Mouse (Mus musculus): ENCODE data around the gene Fam71b.

The Fam71b gene

GRCm38 (mm10) chr11:46396167-46396859 is at the start of gene Fam71b:
Gene Fam71b, plus strand, starts transcription at chr11:46396559.
- peak in 1 of 2 experiments; percentile 54 for DNase-seq (ENCODE audit: low read depth in 2 of 2, low spot score in 2 of 2)

GRCm38 (mm10) chr11:46347756-46348155 is 48.6 kb upstream of the Fam71b start:
- DNase-seq (ENCODE audit: low read depth in 2 of 2, low spot score in 2 of 2): no peak

GRCm38 (mm10) chr11:46348416-46348815 is 47.9 kb upstream of the Fam71b start:
- no peak for DNase-seq (ENCODE audit: low read depth in 2 of 2, low spot score in 2 of 2)

GRCm38 (mm10) chr11:46349681-46350410 is 46.5 kb upstream of the Fam71b start:
- no peak for DNase-seq (ENCODE audit: low read depth in 2 of 2, low spot score in 2 of 2)

GRCm38 (mm10) chr11:46358369-46358768 is 38.0 kb upstream of the Fam71b start:
- peak in 1 of 2 experiments; percentile 61 for DNase-seq (ENCODE audit: low read depth in 2 of 2, low spot score in 2 of 2)

- no peak for DNase-seq (ENCODE audit: low read depth in 2 of 2, low spot score in 2 of 2)
These were observed 35.2 kb upstream of the Fam71b start for GRCm38 (mm10) chr11:46360991-46361665.

- DNase-seq (ENCODE audit: low read depth in 2 of 2, low spot score in 2 of 2): no peak
These were observed 34.0 kb upstream of the Fam71b start for GRCm38 (mm10) chr11:46362061-46363022.

DNA sequence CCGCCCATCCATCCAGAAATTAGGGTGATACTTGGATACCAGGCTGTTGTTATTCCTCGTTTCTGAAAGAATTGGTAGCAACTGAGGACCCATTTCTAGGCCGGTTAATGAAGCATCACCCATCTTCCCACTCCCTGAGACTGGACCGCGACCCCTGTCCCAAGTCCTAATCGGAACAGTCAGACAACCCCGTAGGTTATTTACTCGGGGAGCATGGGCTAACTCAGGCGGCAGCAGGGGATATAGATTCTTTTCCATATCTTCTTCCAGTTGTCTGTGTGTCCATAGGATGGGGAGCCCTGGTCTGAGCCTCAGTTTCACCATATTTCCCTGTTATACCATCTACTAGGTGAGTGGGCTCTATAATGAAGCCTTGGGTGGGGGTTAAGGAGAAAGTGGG is 32.5 kb upstream of the Fam71b start:
- DNase-seq (ENCODE audit: low read depth in 2 of 2, low spot score in 2 of 2): no peak

DNA sequence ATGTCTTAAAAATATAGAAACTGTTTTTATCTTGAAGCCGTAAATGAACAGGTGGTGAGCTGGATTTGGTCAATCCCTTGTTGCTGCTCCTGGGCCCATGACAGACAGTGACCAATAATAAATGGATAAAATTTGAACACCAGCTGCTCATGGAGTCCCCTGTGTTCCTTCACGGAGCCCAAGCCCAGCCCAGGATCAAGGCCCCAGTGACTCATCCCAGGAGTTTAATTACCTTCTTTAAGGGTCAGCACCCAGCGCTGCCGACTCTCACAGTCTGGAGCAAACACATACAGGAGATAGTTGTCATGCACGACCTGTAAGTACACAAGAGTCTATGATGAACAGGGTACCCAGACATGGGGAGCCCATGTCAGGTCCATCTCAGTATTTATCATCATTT is 30.6 kb upstream of the Fam71b start:
- no peak for DNase-seq (ENCODE audit: low read depth in 2 of 2, low spot score in 2 of 2)

DNA sequence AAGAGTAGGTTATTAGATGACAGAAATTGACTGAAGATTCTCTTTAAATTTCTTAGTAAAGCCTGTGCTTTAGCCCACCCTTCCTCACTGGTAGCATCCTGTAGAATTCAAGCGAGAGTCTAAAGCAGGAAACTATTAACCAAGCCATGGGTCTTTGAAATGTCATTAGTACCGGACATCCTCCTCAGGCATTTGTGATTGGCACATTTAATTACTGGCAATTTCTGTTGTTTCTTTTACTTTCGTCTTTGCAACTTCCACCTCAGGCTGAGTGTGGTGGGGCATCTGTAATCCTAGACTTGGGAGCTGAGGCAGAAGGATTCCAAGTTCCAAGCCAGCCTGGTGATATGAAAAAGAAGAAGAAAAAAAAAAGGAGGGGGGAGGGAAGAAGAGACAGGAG is 30.0 kb upstream of the Fam71b start:
- DNase-seq (ENCODE audit: low read depth in 2 of 2, low spot score in 2 of 2): no peak

DNA sequence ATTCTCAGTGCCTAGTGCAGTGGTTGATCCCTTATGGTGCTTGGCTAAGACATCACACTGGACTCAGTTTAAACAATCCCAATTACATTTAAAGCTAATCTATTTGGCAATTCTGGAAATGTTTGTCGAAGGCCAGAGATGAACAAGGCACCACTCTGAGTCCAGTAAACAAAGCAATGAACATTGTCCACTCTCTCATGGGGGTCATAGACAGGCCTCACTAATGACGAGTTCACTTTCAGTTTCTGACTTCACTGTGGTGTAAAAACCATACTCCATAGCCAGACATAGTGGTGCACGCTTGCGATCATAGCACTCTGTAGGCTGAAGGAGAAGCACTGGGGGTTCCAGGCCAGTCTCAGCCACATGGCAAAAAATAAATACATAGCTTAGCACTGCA is 25.9 kb upstream of the Fam71b start:
- no peak for DNase-seq (ENCODE audit: low read depth in 2 of 2, low spot score in 2 of 2)

DNA sequence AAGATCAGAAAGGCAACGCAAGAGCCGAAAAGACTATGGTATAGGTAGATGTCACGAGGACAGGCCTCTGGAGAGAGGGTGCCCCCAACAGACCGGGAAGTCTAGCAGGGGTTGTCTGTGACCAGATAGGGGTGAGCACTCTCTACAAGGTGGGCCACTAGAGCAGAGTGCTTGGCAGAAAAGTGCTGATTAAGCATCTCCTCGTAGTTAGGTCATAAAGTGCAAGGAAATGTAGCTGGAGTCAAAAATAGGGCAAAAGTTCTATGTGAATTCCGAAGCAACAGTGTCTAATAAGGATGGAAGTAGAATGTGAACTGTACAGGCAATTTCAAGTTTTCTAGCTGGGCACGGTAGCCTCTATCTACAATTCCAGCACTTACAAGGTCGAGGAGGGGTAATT is 25.1 kb upstream of the Fam71b start:
- no peak for DNase-seq (ENCODE audit: low read depth in 2 of 2, low spot score in 2 of 2)

- peak in 1 of 2 experiments; percentile 53 for DNase-seq (ENCODE audit: low read depth in 2 of 2, low spot score in 2 of 2)
These were observed 23.9 kb upstream of the Fam71b start for GRCm38 (mm10) chr11:46372331-46372953.

DNA sequence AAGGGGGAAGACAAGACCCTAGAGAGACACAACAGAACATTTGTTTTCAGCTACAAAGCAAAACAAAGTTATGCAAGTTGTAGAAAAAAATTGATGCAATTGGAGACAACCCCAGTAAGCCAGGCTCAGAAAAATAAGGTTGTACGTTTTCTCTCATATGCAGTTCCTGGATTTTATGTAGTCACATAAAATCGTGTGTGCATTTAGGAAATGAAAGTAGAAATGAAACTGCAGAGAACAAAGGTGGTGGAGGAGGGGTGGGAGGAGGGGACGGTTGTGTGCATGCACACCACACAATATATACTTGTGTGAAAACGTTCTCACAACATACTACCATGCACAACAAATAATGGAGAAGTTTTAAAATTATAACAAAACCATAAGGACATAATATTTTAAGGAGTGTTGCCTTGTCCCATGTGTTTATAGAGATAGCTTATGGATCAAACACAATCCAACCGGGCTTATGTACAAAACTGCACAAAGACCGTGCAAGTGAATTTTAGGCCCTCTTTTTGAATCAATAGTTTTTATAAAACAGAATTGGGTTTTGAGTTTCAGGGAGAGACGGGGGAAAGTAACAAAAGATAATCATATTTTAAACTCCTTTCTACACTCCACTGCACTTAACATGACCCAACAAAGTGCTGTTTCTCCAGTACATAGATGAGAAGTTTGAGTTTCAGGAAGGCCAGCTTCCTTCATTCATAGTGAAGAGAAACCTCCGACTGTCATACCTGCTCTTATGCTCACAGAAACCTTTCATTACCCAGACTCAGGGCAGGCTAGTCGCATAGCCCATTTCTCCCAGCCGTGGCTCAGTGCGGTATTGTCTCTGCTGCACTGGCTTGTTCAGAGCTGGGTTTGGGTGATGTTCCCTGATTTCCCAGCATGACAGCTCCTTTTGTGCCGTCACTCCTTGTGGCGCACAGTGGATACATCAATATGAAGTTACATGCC is 23.0 kb upstream of the Fam71b start:
- DNase-seq (ENCODE audit: low read depth in 2 of 2, low spot score in 2 of 2): no peak

DNA sequence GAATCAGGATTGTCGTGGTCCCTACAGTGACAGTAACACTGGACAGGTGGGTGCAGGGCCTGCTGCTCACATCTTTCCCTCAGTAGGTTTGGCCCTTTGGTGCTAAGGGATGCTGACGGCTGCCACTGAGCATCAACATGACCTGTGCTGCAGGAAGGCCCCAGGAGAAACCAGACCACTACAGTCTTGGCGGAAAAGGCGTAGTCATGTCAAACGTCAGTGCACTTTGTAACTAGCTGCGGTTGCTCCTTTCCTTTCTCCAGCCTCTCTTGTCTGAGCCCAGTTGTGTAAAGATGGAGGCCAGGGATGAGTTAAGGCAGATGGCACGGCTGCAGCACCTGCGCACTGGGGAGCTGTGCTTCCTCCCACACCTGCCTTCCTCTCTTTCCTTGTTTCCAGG is 21.3 kb upstream of the Fam71b start:
- no peak for DNase-seq (ENCODE audit: low read depth in 2 of 2, low spot score in 2 of 2)

- DNase-seq (ENCODE audit: low read depth in 2 of 2, low spot score in 2 of 2): no peak
These were observed 19.0 kb upstream of the Fam71b start for GRCm38 (mm10) chr11:46377316-46377715.

- DNase-seq (ENCODE audit: low read depth in 2 of 2, low spot score in 2 of 2): no peak
These were observed 18.3 kb upstream of the Fam71b start for GRCm38 (mm10) chr11:46377819-46378782.

GRCm38 (mm10) chr11:46380097-46380675 is 16.2 kb upstream of the Fam71b start:
- DNase-seq (ENCODE audit: low read depth in 2 of 2, low spot score in 2 of 2): no peak

Measured in CD8-positive naive resting alpha-beta T cell, adult 2 months (primary cell).